Mouse (Mus musculus) spleen, adult 2 months (tissue): ENCODE measurements around the gene Zfp148.

Source experiments
- CTCF ChIP-seq: fragments of 200-500 bp; IDR thresholded peaks from 2 replicates; pipeline ENCODE4 v1.5.1; 2011; ENCODE audit warnings: mild to moderate bottlenecking, inconsistent platforms; ENCODE audit not compliant: insufficient read depth, insufficient read length, insufficient replicate concordance; ENCODE audit errors: extremely low read depth
- POLR2A ChIP-seq: fragments of 200-500 bp; IDR thresholded peaks from 2 replicates; pipeline ENCODE4 v1.6.1; 2011; ENCODE audit warnings: low read depth, low read length, inconsistent platforms

GRCm38 (mm10) chr16:33337177-33337576 is 43.5 kb upstream of the Zfp148 start:
- TF ChIP-seq CTCF: peak; percentile 35; the same call in 1 of the 2 replicates
- no peak for TF ChIP-seq POLR2A
